Mouse (Mus musculus) lung, adult 18-20 months (tissue): ENCODE results near the gene Ugcg.

ENCODE experiments used
- DNase-seq, 2 experiments: peaks; one replicate each; pipeline ENCODE4 v3.0.0; 2022; ENCODE audit warnings: mixed read lengths in 2 of 2

Gene Ugcg

GRCm38 (mm10) chr4:59190650-59191424 is 1.8 kb downstream of the Ugcg start:
- no peak for DNase-seq

GRCm38 (mm10) chr4:59194731-59195496 is 5.9 kb downstream of the Ugcg start:
- DNase-seq, result peak in 1 of 2 experiments; percentile 36

- no peak for DNase-seq
Observed at GRCm38 (mm10) chr4:59196346-59197077, 7.5 kb downstream of the Ugcg start.

- no peak for DNase-seq
Observed at GRCm38 (mm10) chr4:59197078-59197424, 8.0 kb downstream of the Ugcg start.

GRCm38 (mm10) chr4:59197462-59197861 is 8.4 kb downstream of the Ugcg start:
- no peak for DNase-seq

- peak; percentile 56 to 73 for DNase-seq
Observed at GRCm38 (mm10) chr4:59199341-59199740, 10.3 kb downstream of the Ugcg start.

- DNase-seq, result peak in 1 of 2 experiments; percentile 21
Observed at GRCm38 (mm10) chr4:59199805-59200204, 10.7 kb downstream of the Ugcg start.

DNA sequence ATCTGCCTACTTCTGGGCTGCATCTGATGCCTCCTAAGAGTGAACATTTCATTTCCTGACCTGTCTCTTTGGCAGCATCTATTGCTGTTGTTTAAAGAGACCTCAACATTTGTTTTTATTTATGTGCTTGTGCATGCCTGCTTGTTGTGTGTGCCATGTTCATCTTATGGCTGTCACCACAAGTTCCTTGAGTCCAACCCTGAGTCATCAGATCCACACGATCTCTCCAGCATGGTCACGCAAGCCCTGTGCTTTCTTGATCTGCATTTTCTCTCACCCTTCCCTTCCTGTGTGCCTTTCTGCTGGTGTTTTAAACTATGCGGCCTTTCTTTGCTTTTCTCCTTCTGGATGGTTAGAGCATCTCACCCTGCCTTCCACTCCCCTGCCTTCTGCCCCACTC is 11.6 kb downstream of the Ugcg start:
- DNase-seq, result no peak

DNA sequence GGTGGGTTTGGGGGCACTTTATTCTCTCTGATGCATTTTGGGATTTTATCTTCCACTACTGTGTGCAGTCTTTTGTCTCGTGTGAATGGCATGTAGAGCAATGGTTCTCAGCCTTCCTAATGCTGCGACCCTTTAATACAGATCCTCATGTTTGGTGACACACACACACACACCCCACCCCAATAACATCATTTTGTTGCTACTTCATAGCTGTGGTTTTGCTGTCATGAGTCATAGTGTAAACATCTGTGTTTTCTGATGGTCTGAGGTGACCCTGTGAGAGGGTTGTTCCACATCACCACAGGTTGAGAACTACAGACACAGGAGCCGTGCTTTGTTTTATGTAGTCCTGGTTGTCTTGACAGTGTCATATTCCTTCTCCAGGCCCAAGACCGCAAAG is 15.6 kb downstream of the Ugcg start:
- no peak for DNase-seq

DNA sequence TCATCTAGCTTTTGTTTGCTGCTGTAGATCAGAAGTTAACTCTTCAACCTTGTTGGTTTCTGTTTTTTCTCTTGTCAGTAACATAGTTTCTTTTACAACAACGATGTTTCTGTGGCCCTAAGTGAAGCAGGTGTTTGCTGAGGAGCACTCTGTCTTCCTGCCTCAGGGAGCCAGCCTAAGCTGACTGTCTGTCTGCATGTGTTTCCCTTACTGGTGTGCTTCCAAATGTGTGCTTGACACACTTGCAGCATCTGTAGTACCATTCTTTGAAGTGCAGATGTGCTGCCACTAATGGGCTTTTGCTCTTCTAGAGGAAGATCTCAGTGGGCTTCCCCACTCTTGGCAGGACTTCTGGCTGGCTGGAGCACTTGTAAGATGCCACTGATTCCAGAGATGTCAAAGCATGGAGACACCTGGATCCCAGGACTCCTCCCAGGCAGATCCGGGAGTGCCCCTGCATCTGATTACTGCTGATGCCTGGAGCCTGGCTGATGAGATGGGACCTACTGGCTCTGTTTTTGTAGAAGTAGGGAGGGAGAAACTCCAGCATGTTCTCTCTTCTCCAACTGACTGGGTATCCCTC is 16.8 kb downstream of the Ugcg start:
- no peak for DNase-seq

- DNase-seq, result no peak
Observed at GRCm38 (mm10) chr4:59206600-59206999, 17.5 kb downstream of the Ugcg start.

DNA sequence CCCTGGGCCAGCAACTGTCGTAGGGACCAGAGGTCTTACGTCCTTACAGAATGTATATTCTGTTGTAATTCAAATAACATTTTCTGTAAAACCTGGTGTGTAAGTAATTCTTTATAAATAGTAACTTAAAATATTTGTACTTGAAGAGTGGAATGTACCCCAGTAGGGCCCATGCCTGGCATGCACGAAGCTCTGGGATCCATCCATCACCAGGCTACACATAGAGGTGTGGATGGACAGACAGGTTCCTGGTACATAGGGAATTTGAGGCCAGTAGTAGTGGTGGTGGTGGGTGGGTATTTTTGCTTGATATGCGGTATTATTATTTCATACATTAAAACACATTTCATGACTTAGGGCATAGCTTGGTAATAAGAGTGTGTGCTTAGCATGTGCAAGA is 19.6 kb downstream of the Ugcg start:
- no peak for DNase-seq

DNA sequence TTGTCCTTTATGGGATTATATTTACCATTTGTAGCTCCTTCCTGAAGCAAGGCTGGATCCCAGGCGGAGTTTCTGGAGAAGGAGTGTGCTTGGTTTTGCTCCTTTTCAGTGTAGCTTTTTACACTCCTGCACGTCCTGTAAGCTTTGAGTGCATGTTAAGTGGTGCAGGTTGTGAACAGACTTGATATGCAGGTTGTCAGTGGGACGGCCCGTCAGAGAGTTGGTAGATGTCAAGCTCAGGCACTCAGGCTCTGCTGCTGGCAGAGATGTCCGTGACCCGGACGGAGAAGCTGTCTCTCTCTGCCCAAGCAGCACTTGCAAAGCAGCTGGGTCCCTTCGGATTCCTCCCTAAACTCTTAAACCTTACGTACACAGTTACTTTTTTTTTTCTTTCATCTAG is 22.1 kb downstream of the Ugcg start:
- DNase-seq, result no peak

DNA sequence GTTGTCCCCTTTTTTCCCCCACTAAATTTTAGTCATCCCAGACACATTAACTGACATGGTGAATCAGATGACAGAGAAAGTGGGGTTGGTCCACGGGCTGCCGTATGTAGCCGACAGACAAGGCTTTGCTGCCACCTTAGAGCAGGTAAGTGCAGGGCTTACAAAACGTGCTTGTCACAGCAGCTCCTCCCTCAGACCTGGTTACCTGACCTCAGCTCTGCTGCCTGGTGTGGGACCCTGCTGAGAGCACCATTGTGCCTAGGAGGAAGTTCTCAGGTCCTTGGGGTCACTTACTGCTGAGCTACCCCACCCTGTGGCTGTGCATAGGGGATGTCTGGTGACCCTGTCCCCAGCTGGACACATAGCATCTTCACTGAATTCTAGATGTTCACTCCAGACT is 24.8 kb downstream of the Ugcg start:
- no peak for DNase-seq

GRCm38 (mm10) chr4:59214695-59215094 is 25.6 kb downstream of the Ugcg start:
- DNase-seq, result no peak

- DNase-seq, result no peak
Observed at GRCm38 (mm10) chr4:59215585-59215984, 26.5 kb downstream of the Ugcg start.

GRCm38 (mm10) chr4:59217101-59217500 is 28.0 kb downstream of the Ugcg start:
- DNase-seq, result no peak

GRCm38 (mm10) chr4:59218154-59218553 is 29.1 kb downstream of the Ugcg start:
- DNase-seq, result no peak

GRCm38 (mm10) chr4:59222226-59222625 is 33.2 kb downstream of the Ugcg start:
- DNase-seq, result no peak

DNA sequence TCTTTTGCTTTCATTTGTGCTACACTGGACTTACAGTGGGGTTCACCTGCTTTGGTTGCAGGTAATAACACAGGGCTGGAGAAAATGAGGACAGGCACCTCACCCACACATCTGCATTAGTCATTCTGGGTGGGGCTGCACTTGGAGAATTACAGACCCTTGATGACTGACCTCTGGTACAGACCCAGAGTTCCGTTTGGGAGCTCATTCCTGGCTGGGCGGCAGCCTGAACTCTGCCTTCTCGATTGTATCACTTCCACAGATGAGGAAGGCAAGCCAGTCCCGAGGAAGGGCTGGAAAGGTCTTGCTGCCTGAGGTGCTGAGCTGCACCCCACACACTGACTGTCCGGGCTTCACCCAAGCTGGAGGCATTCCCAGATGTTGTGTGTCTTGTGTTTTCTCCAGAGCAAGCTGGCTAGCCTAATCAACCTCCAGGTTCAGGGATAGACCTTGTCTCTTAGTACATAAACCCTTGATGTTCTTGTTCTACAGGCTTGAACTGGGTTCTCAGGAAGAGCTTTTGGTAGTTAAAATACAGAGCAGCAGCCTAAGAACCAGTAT is 34.1 kb downstream of the Ugcg start:
- peak in 1 of 2 experiments; percentile 14 for DNase-seq

DNA sequence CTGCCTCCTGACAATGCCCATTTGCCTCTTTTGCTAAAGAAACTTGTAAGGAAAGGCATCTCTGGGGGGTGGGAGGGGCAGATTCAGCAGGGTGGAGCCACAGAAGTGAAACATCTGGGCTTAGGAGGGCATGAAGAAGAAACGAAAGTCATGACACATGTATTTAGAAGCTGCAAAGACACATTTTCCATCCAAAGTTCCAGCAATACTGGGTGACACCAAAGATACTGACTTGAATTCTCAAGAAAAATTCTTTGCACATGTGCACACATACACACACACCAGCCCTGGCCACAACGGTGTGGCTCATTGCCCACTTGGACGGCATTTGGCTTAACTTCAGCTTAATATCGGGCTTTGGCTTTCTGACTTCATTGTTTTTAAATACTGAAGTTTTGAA is 35.8 kb downstream of the Ugcg start:
- no peak for DNase-seq

DNA sequence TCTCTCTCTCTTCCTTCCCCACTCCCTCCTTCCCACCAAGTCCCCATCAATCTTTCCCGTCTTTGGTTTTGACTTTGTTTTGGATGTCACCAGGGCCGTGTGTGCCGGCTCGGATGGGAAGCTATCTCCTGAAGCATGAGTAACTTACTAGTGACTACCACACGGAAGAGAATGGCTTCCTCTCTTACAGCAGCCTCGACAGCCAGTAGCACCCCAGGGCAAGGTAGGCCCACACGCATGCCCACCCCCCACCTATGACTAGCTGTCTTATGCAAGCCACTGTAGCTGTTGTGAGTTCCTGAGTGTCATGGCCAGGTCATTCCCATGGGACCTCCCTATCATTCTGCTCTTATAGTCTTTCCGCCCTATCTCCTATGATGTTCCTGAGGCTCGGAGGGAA is 38.0 kb downstream of the Ugcg start:
- no peak for DNase-seq

DNA sequence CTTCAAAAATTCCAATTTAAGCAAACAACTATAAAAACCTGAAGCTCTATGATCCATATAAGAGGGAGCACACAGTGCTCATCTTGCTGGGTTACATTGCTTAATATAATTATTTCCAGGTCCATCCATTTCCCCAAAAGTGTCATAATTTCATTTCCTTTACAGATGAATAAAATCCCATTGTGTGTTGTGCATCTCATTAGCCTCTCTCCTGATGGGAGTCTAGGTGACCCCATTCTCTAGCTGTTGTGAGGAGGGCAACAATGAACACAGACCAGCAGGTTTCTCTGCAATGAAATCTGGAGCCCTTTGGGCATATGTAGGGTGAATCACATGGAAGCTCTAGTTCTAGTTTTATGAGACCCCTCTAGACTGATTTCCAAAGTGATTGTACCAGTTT is 39.9 kb downstream of the Ugcg start:
- no peak for DNase-seq
